Mouse (Mus musculus) midbrain, postnatal 0 days (tissue): Measurements from ENCODE around the gene Gm20388. TPM values are rescaled to one million over a fixed set of nuclear protein-coding genes. Genes with fewer than 3 reads are reported as not detected.

Experiments used
- ATAC-seq: fragments of 200-750 bp; cut with Nextera tagmentation; 2 replicates; pipeline ENCODE4 v1.8.0; 2017; ENCODE audit warnings: moderate number of reproducible peaks, mild to moderate bottlenecking, moderate TSS enrichment, moderate library complexity; ENCODE audit not compliant: low FRiP score
- DNase-seq: peaks from one replicate; pipeline ENCODE4 v3.0.0-alpha.2; 2015; ENCODE audit warnings: low spot score
- H3K27ac ChIP-seq: fragments of 300-500 bp; sonication (generic); 2 replicates; pipeline ENCODE4 v1.5.1; 2014; ENCODE audit warnings: low read depth, mild to moderate bottlenecking, low read length, mixed read lengths
- H3K27me3 ChIP-seq: fragments of 300-500 bp; sonication (generic); 2 replicates; pipeline ENCODE4 v1.6.1; 2014; ENCODE audit warnings: low read length, control low read depth, mixed read lengths; ENCODE audit not compliant: insufficient read depth
- H3K36me3 ChIP-seq: fragments of 300-500 bp; sonication (generic); 2 replicates; pipeline ENCODE4 v1.6.1; 2014; ENCODE audit warnings: low read length, control low read depth, mixed read lengths; ENCODE audit not compliant: insufficient read depth
- H3K4me1 ChIP-seq: fragments of 300-500 bp; sonication (generic); 2 replicates; pipeline ENCODE4 v1.6.1; 2014; ENCODE audit warnings: mild to moderate bottlenecking, control low read depth, antibody characterized with exemption, low read length, mixed read lengths; ENCODE audit not compliant: insufficient read depth
- H3K4me2 ChIP-seq: fragments of 300-500 bp; sonication (generic); 2 replicates; pipeline ENCODE4 v1.6.1; 2014; ENCODE audit warnings: low read depth, mild to moderate bottlenecking, low read length, mixed read lengths; ENCODE audit not compliant: poor library complexity, severe bottlenecking
- H3K4me3 ChIP-seq: fragments of 300-500 bp; sonication (generic); 2 replicates; pipeline ENCODE4 v1.5.1; 2014; ENCODE audit warnings: low read depth, mild to moderate bottlenecking, low read length, moderate library complexity
- H3K9ac ChIP-seq: fragments of 300-500 bp; sonication (generic); replicated peaks from 2 replicates; pipeline ENCODE4 v1.6.1; 2014; ENCODE audit warnings: mild to moderate bottlenecking, low read length, moderate library complexity, mixed read lengths; ENCODE audit not compliant: poor library complexity, severe bottlenecking
- H3K9me3 ChIP-seq: fragments of 300-500 bp; sonication (generic); 2 replicates; pipeline ENCODE4 v1.6.1; 2016; ENCODE audit warnings: low read length, control low read depth
- CTCF ChIP-seq: IDR thresholded peaks from 2 replicates; pipeline ENCODE4 v1.5.1; 2016; ENCODE audit warnings: antibody characterized with exemption, mild to moderate bottlenecking
- WGBS: fragments of 180-500 bp; shearing (Covaris S2); extraction: QIAGEN DNeasy Blood & Tissue Kit; methylation state at CpG from one replicate; pipeline ENCODE4 v1.1.7; 2014; 5-methylcytosine and 5-hydroxymethylcytosine counted together
- polyA plus RNA-seq: library from polyadenylated mRNA; unstranded; fragments of >200 nt; fragmentation: Nextera tagmentation; extraction: Ambion mirVana; gene quantifications from 2 replicates; pipeline ENCODE4 v1.2.1, GENCODE M21; 2015
- total RNA-seq: library from RNA; depleted of rRNA; stranded (reverse); fragments of >200 nt; gene quantifications from 2 replicates; pipeline ENCODE4 v1.2.3, GENCODE M21; 2014

Gene Gm20388
- total and polyA plus RNA-seq, 2 experiments from 2014 or later, result 74.2 TPM; not detected in 1

DNA sequence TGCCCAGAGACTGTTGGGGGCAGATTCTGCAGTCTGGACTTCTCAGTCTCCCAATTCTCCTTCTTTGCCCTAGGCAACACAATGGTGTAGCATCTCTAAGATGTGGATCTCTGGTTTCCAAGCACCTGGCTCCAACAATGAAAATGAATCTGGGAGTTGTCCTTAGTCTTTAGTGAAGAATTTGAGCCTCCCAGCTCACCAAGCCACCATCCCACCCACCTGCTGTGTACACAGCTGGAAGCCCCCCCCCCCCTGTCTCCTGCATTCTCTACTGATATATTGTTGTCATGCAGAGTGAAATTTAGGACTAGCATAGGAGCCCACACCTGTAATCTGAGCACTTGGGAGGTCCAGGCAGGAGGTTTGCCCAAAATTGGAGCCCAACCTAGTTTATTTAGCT is 4306.3 kb downstream of the Gm20388 start:
- no peak for TF ChIP-seq CTCF
- ATAC-seq, result no peak
- H3K9ac ChIP-seq, result no peak overlapping the region

DNA sequence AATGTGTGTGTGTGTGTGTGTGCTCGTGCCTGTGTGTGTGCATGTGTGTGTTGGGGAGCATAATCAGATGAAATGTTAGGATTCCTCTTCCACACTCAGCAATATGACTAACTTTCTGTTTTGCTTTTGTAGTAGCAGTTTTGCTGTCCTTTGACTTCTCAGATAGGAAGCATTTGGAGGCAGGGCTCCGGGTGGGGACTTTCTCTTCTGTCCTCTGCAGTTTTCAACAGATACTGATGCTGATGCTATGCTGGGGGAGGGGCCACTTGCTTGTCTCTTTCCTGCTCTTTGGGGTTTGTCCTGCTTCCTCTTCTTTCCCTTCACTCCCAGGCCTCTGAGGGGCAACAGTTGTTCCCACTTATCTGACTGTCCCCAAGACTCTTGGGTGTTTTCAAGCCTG is 4319.2 kb downstream of the Gm20388 start:
- Histone ChIP-seq H3K4me2 (no peak overlapping the region), H3K36me3 (no peaks in the 10 kb centered on the region), H3K4me3 (no peak overlapping the region), H3K27me3 (no peaks in the 10 kb centered on the region), H3K9me3 (no peaks in the 10 kb centered on the region), H3K4me1 (peaks cover 17% of the 10 kb centered on the region), H3K9ac (no peak overlapping the region), H3K27ac (no peak overlapping the region)
- whole genome bisulfite sequencing, result 77% methylated on average over 2 of the region's 2 CpGs
- ATAC-seq, result no peak
- no peak for DNase-seq
- no peak for TF ChIP-seq CTCF

More for the DNA sequence above, 4306.3 kb downstream of the Gm20388 start:
- DNase-seq, result no peak
- H3K27ac ChIP-seq, result no peak overlapping the region
- no peak overlapping the region for H3K4me2 ChIP-seq
- no peaks in the 10 kb centered on the region for H3K9me3 ChIP-seq
- H3K4me1 ChIP-seq, result no peaks in the 10 kb centered on the region; the same call in 1 of the 2 replicates
- H3K27me3 ChIP-seq, result no peaks in the 10 kb centered on the region
- H3K4me3 ChIP-seq, result no peak overlapping the region
- no peaks in the 10 kb centered on the region for H3K36me3 ChIP-seq

DNA sequence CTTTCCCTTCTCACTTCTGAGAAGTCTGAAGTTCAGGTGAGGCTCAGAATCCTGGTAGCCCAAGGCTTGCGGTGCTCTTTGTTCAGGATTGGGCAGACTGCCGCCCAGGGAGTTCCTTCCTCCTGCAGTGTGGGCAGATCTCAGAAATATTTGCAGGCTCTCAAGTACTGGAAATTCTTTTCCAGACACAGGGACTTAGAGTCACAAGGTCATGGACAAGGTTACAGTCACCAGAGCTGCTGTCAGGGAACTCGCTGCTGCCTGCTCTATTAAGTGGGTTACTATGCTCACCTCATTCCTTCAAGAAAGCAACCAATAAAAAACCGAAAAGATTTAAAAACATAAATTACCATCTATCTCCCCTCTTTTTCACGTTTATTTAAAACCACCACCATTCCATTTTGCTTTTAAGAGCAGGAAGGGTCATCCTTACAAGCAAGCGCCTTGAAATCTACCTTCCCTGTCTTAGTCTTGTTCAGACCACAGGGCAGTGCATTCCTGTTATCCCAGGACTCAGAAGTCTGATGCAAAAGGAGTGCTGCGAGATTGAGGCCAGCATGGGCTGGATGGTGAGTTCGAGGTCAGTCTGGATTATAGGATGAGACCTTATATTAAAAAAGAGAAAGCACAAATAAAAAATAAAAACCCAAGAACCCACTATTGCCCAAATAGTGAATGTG is 4320.0 kb downstream of the Gm20388 start:
- Histone ChIP-seq H3K4me1 (peaks cover 18% of the 10 kb centered on the region), H3K4me2 (peak overlapping the region; percentile 93), H3K36me3 (no peaks in the 10 kb centered on the region), H3K27ac (no peak overlapping the region), H3K27me3 (no peaks in the 10 kb centered on the region), H3K9me3 (no peaks in the 10 kb centered on the region), H3K4me3 (peak overlapping the region; percentile 91), H3K9ac (peak overlapping the region; percentile 83)
- 53% methylated on average over 8 of the region's 8 CpGs for WGBS
- peak; percentile 36; the same call in 1 of the 2 replicates for ATAC-seq
- no peak for DNase-seq
- no peak for TF ChIP-seq CTCF

DNA sequence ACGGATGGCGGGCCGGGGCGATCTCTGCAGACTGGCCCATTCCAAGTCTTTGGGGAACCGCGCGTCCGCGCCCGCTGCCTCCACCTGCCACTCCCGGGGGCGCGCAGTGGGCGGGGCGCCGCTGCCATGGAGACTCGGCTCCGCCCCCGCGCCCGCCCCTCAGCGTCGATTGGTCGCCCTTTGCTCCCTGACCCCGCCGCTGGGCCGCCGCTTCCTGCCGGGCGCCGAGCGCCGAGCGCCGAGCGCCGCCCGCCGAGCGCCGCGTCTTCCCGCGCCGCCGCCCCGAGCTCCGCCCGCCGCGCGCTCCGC is 4320.5 kb downstream of the Gm20388 start, which contains the start of gene Galnt2:
Gene Galnt2, plus strand, starts transcription at position 216 of the 309 bp plus-strand sequence.
- Histone ChIP-seq H3K4me1 (peaks cover 20% of the 10 kb centered on the region), H3K9ac (peak within 1 kb of the TSS; percentile 83)
- ATAC-seq, result peak; percentile 83

DNA sequence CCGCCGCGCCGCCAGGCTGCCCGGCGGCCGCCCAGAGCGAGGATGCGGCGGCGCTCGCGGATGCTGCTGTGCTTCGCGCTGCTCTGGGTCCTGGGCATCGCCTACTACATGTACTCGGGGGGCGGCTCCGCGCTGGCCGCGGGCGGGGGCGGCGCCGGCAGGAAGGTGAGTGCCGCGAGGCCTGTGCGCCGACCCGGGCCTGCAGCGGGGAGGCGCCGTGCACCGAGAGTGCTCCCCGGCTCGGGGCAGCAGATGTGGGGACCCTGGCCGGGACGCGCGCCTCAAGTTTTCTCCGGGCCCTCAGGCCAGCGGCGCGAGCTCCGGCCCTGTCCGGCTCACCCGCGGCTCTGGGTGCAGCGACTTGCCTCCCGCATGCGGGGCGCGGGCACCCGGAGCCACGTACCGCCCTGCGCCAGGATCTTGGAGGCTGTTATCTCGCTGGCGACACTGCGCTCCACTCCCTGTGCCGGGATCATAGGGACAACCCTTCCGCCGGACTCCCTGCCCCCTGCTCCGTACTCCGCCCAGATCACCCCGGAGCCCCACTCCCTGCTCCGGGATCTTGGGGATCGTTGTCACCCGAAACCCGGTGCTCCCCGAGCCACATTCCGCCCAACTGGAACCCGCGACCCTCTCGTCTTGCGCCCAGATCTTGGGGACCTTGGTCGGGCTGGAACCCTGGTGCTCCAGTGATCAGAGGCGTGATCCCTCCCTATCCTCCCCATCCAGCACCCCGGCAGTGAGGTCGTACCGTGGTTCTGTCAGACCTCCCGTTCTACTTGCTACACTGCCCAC is 4321.0 kb downstream of the Gm20388 start:
- Histone ChIP-seq H3K27me3 (no peaks in the 10 kb centered on the region), H3K9me3 (no peaks in the 10 kb centered on the region), H3K4me2 (peak overlapping the region; percentile 93), H3K27ac (peak overlapping the region; percentile 62), H3K9ac (peak overlapping the region; percentile 83), H3K36me3 (no peaks in the 10 kb centered on the region), H3K4me1 (peaks cover 20% of the 10 kb centered on the region), H3K4me3 (peak overlapping the region; percentile 91)
- TF ChIP-seq CTCF, result 0 out of 2 replicates have a peak, but pooled peaks have one; percentile 8
- under 1% methylated on average over 72 of the region's 83 CpGs for WGBS
- ATAC-seq (peak; percentile 82), DNase-seq (no peak)

More for the DNA sequence above, 4320.5 kb downstream of the Gm20388 start, which contains the start of gene Galnt2:
- peak within 1 kb of the TSS; percentile 93 for H3K4me2 ChIP-seq
- H3K4me3 ChIP-seq, result peak within 1 kb of the TSS; percentile 91
- H3K27me3 ChIP-seq, result no peaks in the 10 kb centered on the region
- WGBS, result 1% methylated on average over 30 of the region's 53 CpGs
- DNase-seq, result peak; percentile 92
- no peaks in the 10 kb centered on the region for H3K36me3 ChIP-seq
- peak within 1 kb of the TSS; percentile 62 for H3K27ac ChIP-seq
- H3K9me3 ChIP-seq, result no peaks in the 10 kb centered on the region
- TF ChIP-seq CTCF, result no peak

DNA sequence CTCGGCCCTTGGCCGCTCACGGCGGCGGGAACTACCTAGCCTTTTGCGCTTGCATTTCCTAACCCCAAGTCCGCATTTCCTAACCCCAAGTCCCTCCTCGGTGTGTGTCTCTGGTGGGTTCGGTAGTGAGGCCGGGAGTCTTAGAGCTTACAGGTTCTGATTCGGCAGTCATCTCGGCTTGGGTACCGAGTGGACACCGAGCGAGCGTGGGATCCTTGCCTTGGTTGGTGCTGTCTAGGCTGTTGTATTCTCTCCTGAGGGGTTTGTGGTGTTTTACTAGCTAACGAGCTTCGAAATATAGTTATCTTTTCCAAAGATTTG is 4321.6 kb downstream of the Gm20388 start:
- Histone ChIP-seq H3K4me2 (peak overlapping the region; percentile 93), H3K27me3 (no peaks in the 10 kb centered on the region), H3K4me1 (peaks cover 20% of the 10 kb centered on the region), H3K4me3 (peak overlapping the region; percentile 91), H3K27ac (peak overlapping the region; percentile 62; the same call in 1 of the 2 replicates), H3K36me3 (no peaks in the 10 kb centered on the region), H3K9me3 (no peaks in the 10 kb centered on the region), H3K9ac (peak overlapping the region; percentile 83)
- ATAC-seq (no peak), DNase-seq (no peak)
- no peak for TF ChIP-seq CTCF
- WGBS, result 5% methylated on average over 18 of the region's 18 CpGs
